Mouse (Mus musculus): ENCODE results near the gene Ugt1a6b. TPM values are rescaled to one million over a fixed set of nuclear protein-coding genes. Genes with fewer than 3 reads are reported as not detected.
"Not testable (repeated sequence)": the region's sequence is repeated elsewhere in the genome, so short reads cannot be mapped to it uniquely, and the experiment has no call there.

Ugt1a6b gene
- polyA plus RNA-seq, 1 experiment from 2014 or later = 10.9 TPM

DNA sequence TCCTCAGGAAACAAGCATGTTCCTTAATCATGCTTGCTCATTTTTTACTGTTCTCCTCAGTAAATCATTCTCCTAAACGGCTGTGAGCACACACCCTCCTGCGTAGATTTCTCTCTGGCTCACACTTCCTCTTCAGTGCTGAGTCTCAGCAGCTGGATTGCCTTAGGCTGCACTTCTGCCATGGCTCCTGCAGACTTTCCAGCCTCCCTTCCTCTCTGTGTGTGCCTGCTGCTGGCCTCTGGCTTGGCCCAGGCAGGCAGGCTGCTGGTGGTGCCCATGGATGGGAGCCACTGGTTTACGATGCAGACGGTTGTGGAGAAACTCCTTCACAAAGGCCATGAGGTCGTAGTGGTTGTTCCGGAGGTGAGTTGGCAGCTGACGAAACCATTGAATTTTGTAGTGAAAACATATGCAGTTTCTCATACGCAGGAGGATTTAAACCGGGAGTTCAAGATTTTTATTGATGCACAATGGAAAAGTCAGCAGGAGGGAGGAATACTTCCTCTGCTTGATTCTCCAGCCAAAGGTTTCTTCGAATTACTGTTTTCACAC, 8.0 kb upstream of the Ugt1a6b start, which contains the start of gene Ugt1a7c:
Gene Ugt1a7c (plus strand): TSS at position 122 of the 552 bp plus-strand sequence.
- ATAC-seq (ENCODE audit: insufficient read depth) = peak; percentile 37; the same call in 1 of the 2 replicates
- 29% methylated on average over 10 of the region's 10 CpGs for WGBS (ENCODE audit: insufficient replicate concordance)
- Histone ChIP-seq H3K4me1 (replicated peaks) (no peaks in the 10 kb centered on the region), H3K27ac (replicated peaks) (peak within 1 kb of the TSS; percentile 46), H3K4me2 (no peak within 1 kb of the TSS; the same call in none of the 2 replicates), H3K9ac (no peak within 1 kb of the TSS), H3K27me3 (no peaks in the 10 kb centered on the region), H3K36me3 (replicated peaks) (no peaks in the 10 kb centered on the region), H3K9me3 (replicated peaks) (no peaks in the 10 kb centered on the region), H3K4me3 (replicated peaks) (peak within 1 kb of the TSS; percentile 20; the same call in 1 of the 2 replicates)

DNA sequence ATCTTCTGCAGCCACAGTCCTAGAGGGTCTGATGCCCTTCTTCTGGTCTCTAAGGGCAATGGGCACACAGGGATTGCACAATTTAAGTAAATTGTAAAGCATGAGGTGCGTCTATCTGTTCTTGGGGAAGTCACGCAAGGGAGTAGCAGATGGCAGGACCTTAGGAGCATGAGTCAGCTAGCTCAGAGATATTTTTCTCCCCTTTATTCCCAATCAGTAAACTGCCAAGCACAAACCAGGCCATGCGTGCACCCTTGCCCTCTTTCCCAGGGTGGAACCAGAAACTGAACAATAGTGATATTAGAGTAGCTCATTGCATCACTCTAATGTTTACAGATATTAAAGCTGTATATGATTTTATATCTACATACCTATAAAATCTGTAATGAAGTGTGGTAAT, 4.5 kb upstream of the Ugt1a6b start:
- not testable (repeated sequence) for ATAC-seq (ENCODE audit: insufficient read depth); H3K9ac ChIP-seq; H3K27me3 ChIP-seq; H3K9me3 ChIP-seq (replicated peaks); H3K27ac ChIP-seq (replicated peaks); H3K4me1 ChIP-seq (replicated peaks); H3K4me2 ChIP-seq; H3K4me3 ChIP-seq (replicated peaks); H3K36me3 ChIP-seq (replicated peaks)
- 52% methylated on average over 3 of the region's 3 CpGs for WGBS (ENCODE audit: insufficient replicate concordance)

GRCm38 (mm10) chr1:88099691-88100090, 3.4 kb upstream of the Ugt1a6b start:
- H3K4me3 ChIP-seq (replicated peaks); H3K9me3 ChIP-seq (replicated peaks); H3K27ac ChIP-seq (replicated peaks); H3K4me1 ChIP-seq (replicated peaks); H3K4me2 ChIP-seq; H3K9ac ChIP-seq; ATAC-seq (ENCODE audit: insufficient read depth); H3K36me3 ChIP-seq (replicated peaks); H3K27me3 ChIP-seq: not testable (repeated sequence)
- WGBS (ENCODE audit: insufficient replicate concordance) = 63% methylated on average over 2 of the region's 2 CpGs

- not testable (repeated sequence) for H3K9me3 ChIP-seq (replicated peaks); H3K9ac ChIP-seq; ATAC-seq (ENCODE audit: insufficient read depth); H3K4me1 ChIP-seq (replicated peaks); H3K36me3 ChIP-seq (replicated peaks); H3K27me3 ChIP-seq; H3K27ac ChIP-seq (replicated peaks)
- H3K4me3 ChIP-seq (replicated peaks) = 0 out of 2 replicates have a peak overlapping the region, but pooled peaks have one; percentile 4
- H3K4me2 ChIP-seq = peak overlapping the region; percentile 45
- 50% methylated on average over 5 of the region's 5 CpGs for WGBS (ENCODE audit: insufficient replicate concordance)
Measured at GRCm38 (mm10) chr1:88103697-88104468, 831 bp downstream of the Ugt1a6b start.

- peak overlapping the region; percentile 45; the same call in 1 of the 2 replicates for H3K4me2 ChIP-seq
- no peak overlapping the region for H3K4me3 ChIP-seq (replicated peaks)
- H3K4me1 ChIP-seq (replicated peaks) = peaks cover 5% of the 10 kb centered on the region
- H3K9ac ChIP-seq = no peak overlapping the region
- H3K36me3 ChIP-seq (replicated peaks) = no peaks in the 10 kb centered on the region
- no peak overlapping the region for H3K27ac ChIP-seq (replicated peaks)
- no peaks in the 10 kb centered on the region for H3K9me3 ChIP-seq (replicated peaks)
- ATAC-seq (ENCODE audit: insufficient read depth) = no peak
- 40% methylated on average over 1 of the region's 1 CpGs for WGBS (ENCODE audit: insufficient replicate concordance)
- H3K27me3 ChIP-seq = no peaks in the 10 kb centered on the region
Measured at GRCm38 (mm10) chr1:88104667-88105430, 1.8 kb downstream of the Ugt1a6b start.

GRCm38 (mm10) chr1:88105656-88106055, 2.6 kb downstream of the Ugt1a6b start:
- no peak overlapping the region for H3K4me2 ChIP-seq
- no peak overlapping the region for H3K4me3 ChIP-seq (replicated peaks)
- H3K36me3 ChIP-seq (replicated peaks) = no peaks in the 10 kb centered on the region
- no peak for ATAC-seq (ENCODE audit: insufficient read depth)
- no peak overlapping the region for H3K9ac ChIP-seq
- no peaks in the 10 kb centered on the region for H3K9me3 ChIP-seq (replicated peaks)
- H3K27me3 ChIP-seq = no peaks in the 10 kb centered on the region
- 38% methylated on average over 2 of the region's 2 CpGs for WGBS (ENCODE audit: insufficient replicate concordance)
- H3K4me1 ChIP-seq (replicated peaks) = peaks cover 5% of the 10 kb centered on the region
- H3K27ac ChIP-seq (replicated peaks) = no peak overlapping the region

DNA sequence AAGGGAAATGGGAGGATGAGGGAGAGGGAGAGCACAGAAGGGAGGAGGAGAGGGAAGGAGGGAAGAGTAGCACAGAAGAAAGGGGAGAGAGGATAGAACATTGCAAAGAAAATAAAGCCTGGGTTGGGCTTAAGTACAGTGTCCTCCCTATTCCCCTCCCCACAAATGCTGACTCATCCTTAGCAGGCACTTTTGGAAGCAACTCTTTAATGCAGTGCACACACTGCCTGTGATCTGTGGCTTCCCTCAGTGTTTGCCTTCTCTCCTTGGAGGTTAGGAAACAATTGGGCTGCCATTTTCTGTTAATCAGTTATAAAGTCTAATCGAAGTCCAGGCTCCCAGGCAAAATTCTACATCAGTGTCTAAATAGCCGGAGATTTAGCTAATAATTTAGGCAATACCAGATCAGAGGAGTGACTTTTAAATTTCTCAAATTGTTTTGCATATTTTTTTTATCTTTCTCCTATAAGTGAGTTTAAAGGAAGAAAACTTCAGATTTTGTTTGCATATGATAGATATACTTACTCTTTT, 6.0 kb downstream of the Ugt1a6b start:
- not testable (repeated sequence) for H3K4me3 ChIP-seq (replicated peaks); H3K27me3 ChIP-seq; H3K4me2 ChIP-seq; H3K36me3 ChIP-seq (replicated peaks); H3K9me3 ChIP-seq (replicated peaks); H3K9ac ChIP-seq; H3K27ac ChIP-seq (replicated peaks); H3K4me1 ChIP-seq (replicated peaks)
- peak; percentile 96 for ATAC-seq (ENCODE audit: insufficient read depth)
- 46% methylated on average over 2 of the region's 2 CpGs for WGBS (ENCODE audit: insufficient replicate concordance)

DNA sequence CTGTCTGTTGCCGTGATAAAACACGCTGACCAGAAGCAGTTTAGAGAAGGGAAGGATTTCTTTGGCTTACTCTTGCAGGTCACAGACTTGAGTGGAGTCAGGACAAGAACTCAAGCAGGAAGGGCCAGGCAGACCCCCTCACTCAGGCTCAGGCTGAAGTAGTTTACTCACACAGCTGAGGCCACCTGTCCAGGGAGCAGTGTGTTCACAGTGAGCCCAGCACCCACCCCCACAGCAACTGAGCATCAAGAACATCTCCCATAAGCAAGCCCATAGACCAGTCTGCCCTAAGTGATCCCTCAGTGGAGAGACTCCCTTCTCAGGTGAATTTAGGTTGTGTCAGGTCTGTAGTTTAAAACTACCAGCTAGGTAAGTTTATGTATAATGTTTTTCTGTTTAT, 6.6 kb downstream of the Ugt1a6b start:
- not testable (repeated sequence) for H3K4me3 ChIP-seq (replicated peaks); H3K9me3 ChIP-seq (replicated peaks); H3K27me3 ChIP-seq; H3K4me1 ChIP-seq (replicated peaks); H3K9ac ChIP-seq; H3K36me3 ChIP-seq (replicated peaks)
- ATAC-seq (ENCODE audit: insufficient read depth) = peak; percentile 46
- 43% methylated on average over 2 of the region's 2 CpGs for WGBS (ENCODE audit: insufficient replicate concordance)
- peak overlapping the region; percentile 55; the same call in 1 of the 2 replicates for H3K27ac ChIP-seq (replicated peaks)
- H3K4me2 ChIP-seq = peak overlapping the region; percentile 30; the same call in 1 of the 2 replicates

DNA sequence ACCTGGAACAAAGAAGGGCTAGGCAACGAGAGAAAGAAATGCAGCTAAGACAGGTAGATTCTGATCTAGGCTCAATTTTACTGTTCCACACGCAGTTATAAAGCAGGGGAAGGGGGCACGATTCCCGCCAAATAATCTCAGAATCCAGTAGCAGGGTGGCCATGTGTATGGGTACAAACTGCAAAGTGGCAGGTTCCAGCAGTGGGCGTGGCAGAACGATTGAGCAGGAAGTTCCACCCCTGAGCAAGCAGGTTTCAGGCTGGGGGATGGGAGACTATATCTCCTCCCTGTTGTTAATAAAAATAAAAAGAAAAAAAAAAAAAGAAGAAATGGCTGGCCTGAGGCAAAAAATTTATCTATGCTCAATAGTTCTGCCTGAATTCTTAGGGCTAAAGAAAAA, 9.7 kb downstream of the Ugt1a6b start:
- 60% methylated on average over 6 of the region's 6 CpGs for WGBS (ENCODE audit: insufficient replicate concordance)
- H3K4me3 ChIP-seq (replicated peaks); H3K27me3 ChIP-seq; H3K4me2 ChIP-seq; H3K9me3 ChIP-seq (replicated peaks); H3K36me3 ChIP-seq (replicated peaks); H3K4me1 ChIP-seq (replicated peaks); H3K9ac ChIP-seq; ATAC-seq (ENCODE audit: insufficient read depth); H3K27ac ChIP-seq (replicated peaks): not testable (repeated sequence)

DNA sequence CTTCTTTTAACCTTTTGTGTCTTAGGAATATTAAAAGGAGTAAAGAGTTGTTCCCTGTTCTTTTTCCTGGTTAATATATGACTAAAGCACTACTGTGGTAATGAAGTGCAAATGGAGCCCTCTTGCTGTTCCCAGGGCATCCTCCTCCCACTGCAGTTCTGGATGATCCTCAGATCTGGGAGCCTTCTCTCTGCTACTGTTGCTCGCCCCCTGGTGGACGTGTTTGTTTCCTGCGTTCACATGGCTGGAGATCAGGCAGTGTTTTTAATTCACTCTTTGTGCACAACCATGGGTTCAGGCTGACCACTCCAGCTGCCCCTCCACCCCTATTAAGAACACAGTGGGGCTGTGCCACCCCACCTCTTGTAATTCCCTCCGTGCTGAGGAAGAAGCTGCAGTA, 17.5 kb downstream of the Ugt1a6b start:
- 3% methylated on average over 4 of the region's 4 CpGs for WGBS (ENCODE audit: insufficient replicate concordance)
- H3K9ac ChIP-seq; H3K4me1 ChIP-seq (replicated peaks); H3K9me3 ChIP-seq (replicated peaks); H3K4me3 ChIP-seq (replicated peaks); H3K4me2 ChIP-seq; ATAC-seq (ENCODE audit: insufficient read depth); H3K27ac ChIP-seq (replicated peaks); H3K27me3 ChIP-seq; H3K36me3 ChIP-seq (replicated peaks): not testable (repeated sequence)

- not testable (repeated sequence) for H3K4me2 ChIP-seq; H3K4me1 ChIP-seq (replicated peaks); ATAC-seq (ENCODE audit: insufficient read depth); H3K36me3 ChIP-seq (replicated peaks); H3K27ac ChIP-seq (replicated peaks); H3K4me3 ChIP-seq (replicated peaks); H3K9ac ChIP-seq; H3K9me3 ChIP-seq (replicated peaks); H3K27me3 ChIP-seq
- WGBS (ENCODE audit: insufficient replicate concordance) = no CpG with 5 or more reads among the region's 1 CpGs
Measured at GRCm38 (mm10) chr1:88121521-88121920, 18.5 kb downstream of the Ugt1a6b start.
